Mouse (Mus musculus) cerebellum, adult 2 months (tissue): Measurements from ENCODE around the gene Srebf1. TPM values are rescaled to one million over a fixed set of nuclear protein-coding genes. Genes with fewer than 3 reads are reported as not detected.

Experiments used
- DNase-seq, 2 experiments: peaks; one replicate each; pipeline ENCODE4 v3.0.0; 2021
- H3K27ac ChIP-seq: fragments of 200-500 bp; 2 replicates; pipeline ENCODE4 v1.5.1; 2012; ENCODE audit warnings: low read length, control low read depth, inconsistent platforms; ENCODE audit not compliant: insufficient read depth
- H3K27me3 ChIP-seq: fragments of 200-500 bp; 2 replicates; pipeline ENCODE4 v1.6.1; 2012; ENCODE audit warnings: inconsistent platforms, mild to moderate bottlenecking, low read length, moderate library complexity; ENCODE audit not compliant: control insufficient read depth, insufficient read depth
- H3K4me1 ChIP-seq: fragments of 200-500 bp; 2 replicates; pipeline ENCODE4 v1.6.1; 2011; ENCODE audit warnings: low read length; ENCODE audit not compliant: control insufficient read depth, insufficient read depth
- H3K4me3 ChIP-seq: fragments of 200-500 bp; replicated peaks from 2 replicates; pipeline ENCODE3; 2011; ENCODE audit warnings: mild to moderate bottlenecking, low read depth, low read length, control low read depth; ENCODE audit not compliant: insufficient read depth
- CTCF ChIP-seq: fragments of 200-500 bp; IDR thresholded peaks from 2 replicates; pipeline ENCODE4 v1.5.1; 2011; ENCODE audit warnings: low read depth, mild to moderate bottlenecking, control low read depth, low read length, moderate library complexity, borderline replicate concordance; ENCODE audit not compliant: insufficient read depth
- POLR2A ChIP-seq: fragments of 200-500 bp; IDR thresholded peaks from 2 replicates; pipeline ENCODE4 v1.6.1; 2011; ENCODE audit warnings: low read length, control low read depth, borderline replicate concordance; ENCODE audit not compliant: insufficient read depth
- WGBS: fragments of 180-500 bp; shearing (Covaris S2); methylation state at CpG from one replicate; pipeline ENCODE4 v1.1.7; 2018; 5-methylcytosine and 5-hydroxymethylcytosine counted together
- polyA plus RNA-seq: library from polyadenylated mRNA; depleted of rRNA; stranded (reverse); fragments of >200 nt; gene quantifications from 2 replicates; pipeline ENCODE4 v1.2.3, GENCODE M21; 2012

The Srebf1 gene
- polyA plus RNA-seq, 1 experiment, result 66.3 TPM

- Histone ChIP-seq H3K4me3 (no peak overlapping the region), H3K27me3 (no peaks in the 10 kb centered on the region), H3K27ac (no peak overlapping the region), H3K4me1 (peaks cover 15% of the 10 kb centered on the region)
- WGBS, result 57% methylated on average over 13 of the region's 13 CpGs
- peak; percentile 39 to 42 for DNase-seq
- TF ChIP-seq CTCF (no peak), POLR2A (no peak)
These were observed 26.4 kb upstream of the Srebf1 start for GRCm38 (mm10) chr11:60248596-60249404.

DNA sequence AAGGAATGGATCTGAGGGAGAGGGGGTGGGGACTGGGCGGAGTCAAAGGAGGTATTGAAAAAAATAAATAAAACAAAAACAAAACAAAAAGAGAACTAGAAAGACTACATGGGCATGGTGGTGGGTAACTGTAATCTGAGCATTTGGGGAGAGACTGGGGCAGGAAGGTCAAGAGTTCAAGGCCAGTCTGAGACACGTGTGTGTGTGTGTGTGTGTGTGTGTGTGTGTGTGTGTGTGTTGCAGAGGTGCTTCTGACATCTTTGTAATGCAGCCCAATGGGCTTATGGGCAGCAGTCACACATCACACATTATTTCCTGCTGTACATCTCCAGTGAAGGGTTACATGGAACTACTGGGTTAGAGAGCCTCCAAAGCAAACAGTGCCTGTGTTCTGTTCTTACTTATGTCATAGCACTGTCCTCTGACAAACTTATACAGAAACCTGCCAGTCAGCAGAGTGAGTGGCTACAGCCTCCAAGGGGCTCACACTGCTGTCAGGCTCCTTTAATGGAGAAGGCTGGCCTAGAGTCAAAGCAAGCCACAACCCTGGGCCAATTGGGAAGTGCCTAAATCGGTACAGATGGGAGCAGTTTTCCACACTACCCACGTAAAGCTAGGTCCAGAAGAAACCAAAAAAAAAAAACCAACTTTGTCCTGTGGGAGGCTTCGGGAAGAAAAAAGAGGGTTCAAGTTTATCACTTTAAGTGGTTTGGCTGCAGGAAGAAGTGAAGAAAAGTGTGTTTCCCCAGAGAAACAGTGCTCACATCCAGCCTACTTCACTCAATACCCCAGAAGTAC, 25.6 kb upstream of the Srebf1 start:
- H3K27ac ChIP-seq, result no peak overlapping the region
- no peak overlapping the region for H3K4me3 ChIP-seq
- peaks cover 15% of the 10 kb centered on the region for H3K4me1 ChIP-seq
- no peak for TF ChIP-seq CTCF
- no peak for TF ChIP-seq POLR2A
- peak; percentile 71 to 85 for DNase-seq
- H3K27me3 ChIP-seq, result no peaks in the 10 kb centered on the region
- WGBS, result 48% methylated on average over 5 of the region's 5 CpGs

DNA sequence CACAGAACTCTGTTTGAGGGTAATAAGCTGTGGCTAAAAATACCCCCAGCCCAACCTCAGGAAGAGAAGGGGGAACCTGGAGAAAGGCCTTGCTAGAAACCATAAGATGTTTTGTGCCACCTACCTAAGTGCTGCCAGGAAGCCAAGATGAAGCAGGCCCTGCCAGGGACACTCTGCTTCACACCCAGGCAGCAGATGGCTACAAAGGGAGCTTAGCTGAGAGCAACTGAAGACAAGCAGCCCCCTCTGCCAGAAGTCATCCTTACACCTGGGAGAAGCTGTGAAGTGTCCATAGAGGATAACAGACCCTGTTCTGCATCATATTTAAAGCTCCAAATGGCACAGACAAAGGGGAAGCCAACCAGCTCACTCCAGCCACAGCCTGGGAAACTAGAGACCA, 23.7 kb upstream of the Srebf1 start:
- H3K27ac ChIP-seq, result no peak overlapping the region
- no peaks in the 10 kb centered on the region for H3K27me3 ChIP-seq
- peak in 1 of 2 experiments; percentile 57 for DNase-seq
- peaks cover 15% of the 10 kb centered on the region for H3K4me1 ChIP-seq
- no peak overlapping the region for H3K4me3 ChIP-seq
- TF ChIP-seq POLR2A, result no peak
- TF ChIP-seq CTCF, result no peak

- Histone ChIP-seq H3K4me3 (no peak overlapping the region), H3K27ac (no peak overlapping the region), H3K27me3 (no peaks in the 10 kb centered on the region), H3K4me1 (peaks cover 15% of the 10 kb centered on the region)
- no peak for TF ChIP-seq POLR2A
- TF ChIP-seq CTCF, result no peak
- WGBS, result 71% methylated on average over 11 of the region's 11 CpGs
- DNase-seq, result no peak
These were observed 22.2 kb upstream of the Srebf1 start for GRCm38 (mm10) chr11:60244503-60245143.

DNA sequence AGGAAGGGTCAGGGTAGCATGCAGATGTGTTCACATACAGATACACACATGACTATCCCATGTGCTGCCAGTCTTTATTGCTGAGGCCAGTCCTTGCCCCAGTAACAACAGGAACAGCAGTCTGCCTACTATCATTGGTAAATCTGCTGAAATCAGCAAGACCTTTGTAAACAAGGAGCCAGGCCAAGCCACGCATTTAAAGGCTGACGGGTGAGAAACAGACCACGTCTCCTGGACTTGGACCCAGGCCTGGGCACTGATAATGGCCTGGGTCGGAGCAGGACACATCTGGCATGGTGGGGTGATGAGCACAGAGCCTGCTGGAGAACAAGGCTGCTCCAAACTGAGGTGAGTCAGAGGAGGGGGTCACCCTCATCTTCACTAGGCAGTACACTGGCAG, 18.1 kb upstream of the Srebf1 start:
- WGBS, result 65% methylated on average over 4 of the region's 4 CpGs
- Histone ChIP-seq H3K4me3 (no peak overlapping the region), H3K27me3 (no peaks in the 10 kb centered on the region), H3K27ac (no peak overlapping the region), H3K4me1 (no peaks in the 10 kb centered on the region; the same call in 1 of the 2 replicates)
- TF ChIP-seq CTCF (no peak), POLR2A (no peak)
- DNase-seq, result no peak

DNA sequence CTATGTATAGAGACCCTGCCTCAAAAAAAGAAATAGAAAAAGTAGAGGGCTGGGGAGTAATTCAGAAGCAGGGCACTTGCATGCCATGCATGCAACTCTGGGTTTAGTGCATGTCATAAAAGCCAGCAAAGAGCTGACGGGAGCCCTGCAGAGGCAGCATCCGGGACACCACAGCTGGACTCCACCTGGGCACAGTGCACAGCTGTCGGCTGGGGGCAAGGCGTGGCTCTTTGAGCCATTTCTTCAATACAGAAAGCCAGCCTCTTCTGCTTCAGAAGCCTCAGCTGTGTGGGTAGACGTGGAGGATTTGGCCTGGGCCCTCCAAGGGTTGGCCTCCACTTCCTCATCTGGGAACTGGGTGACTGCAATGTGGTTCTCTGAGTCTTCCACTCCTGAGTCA, 13.0 kb upstream of the Srebf1 start:
- Histone ChIP-seq H3K27me3 (no peaks in the 10 kb centered on the region), H3K4me1 (peaks cover 25% of the 10 kb centered on the region), H3K27ac (no peak overlapping the region), H3K4me3 (no peak overlapping the region)
- TF ChIP-seq CTCF, result no peak
- TF ChIP-seq POLR2A, result no peak
- no peak for DNase-seq
- 90% methylated on average over 5 of the region's 5 CpGs for WGBS

DNA sequence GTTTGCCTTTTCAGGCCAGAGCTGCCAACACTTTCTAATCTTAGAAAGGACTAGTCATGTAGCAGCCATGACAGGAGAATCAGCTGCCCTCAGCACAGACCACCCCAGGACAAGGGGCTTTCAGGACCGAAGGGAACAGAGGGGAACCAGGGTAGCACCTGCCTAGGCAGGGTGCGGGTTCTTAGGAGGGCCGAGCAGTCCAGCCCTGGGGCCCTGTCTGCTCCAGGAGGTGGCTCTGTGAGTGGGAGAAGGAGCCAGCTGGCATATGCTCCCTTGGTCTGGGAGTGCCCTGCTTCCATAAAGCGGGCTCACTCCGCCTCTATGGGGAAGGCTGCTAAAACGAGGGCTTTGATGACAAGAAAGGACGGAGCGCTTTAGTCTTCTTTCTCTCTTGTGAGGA, 10.9 kb upstream of the Srebf1 start:
- DNase-seq, result peak; percentile 78 to 84
- no peak overlapping the region for H3K27ac ChIP-seq
- H3K27me3 ChIP-seq, result no peaks in the 10 kb centered on the region
- 14% methylated on average over 8 of the region's 8 CpGs for WGBS
- TF ChIP-seq POLR2A, result no peak
- no peak for TF ChIP-seq CTCF
- H3K4me3 ChIP-seq, result no peak overlapping the region
- peaks cover 25% of the 10 kb centered on the region for H3K4me1 ChIP-seq

DNA sequence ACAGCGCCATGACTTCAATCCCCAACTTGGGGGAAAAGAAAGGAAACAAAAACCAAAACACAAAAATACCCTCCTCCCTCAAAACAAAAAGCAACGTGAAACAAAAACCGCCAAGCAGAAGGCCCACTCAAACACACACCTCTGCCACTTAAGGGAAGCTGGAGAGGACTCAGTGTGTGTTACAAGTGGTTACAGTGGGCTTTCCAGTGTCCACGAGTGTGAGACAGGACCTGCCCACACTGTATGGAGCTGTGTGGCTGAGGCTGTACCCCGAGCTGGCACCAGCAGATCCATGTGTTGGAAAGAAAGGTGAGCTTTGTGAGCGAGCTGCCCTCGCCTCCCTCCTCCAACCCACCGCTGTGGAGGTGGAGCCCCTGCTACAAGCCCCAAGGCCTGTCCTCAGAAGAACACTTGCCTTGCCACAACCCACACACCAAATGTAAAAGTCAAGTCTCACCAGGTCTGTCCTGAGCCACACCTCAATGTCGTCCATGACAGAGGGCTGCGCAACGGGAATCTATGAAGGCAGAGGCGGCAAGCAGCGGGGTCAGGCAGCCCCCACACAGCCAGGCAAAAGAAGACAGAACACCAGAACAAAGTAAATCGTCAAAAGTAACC, 10.2 kb upstream of the Srebf1 start:
- peaks cover 25% of the 10 kb centered on the region for H3K4me1 ChIP-seq
- WGBS, result 90% methylated on average over 14 of the region's 14 CpGs
- H3K27me3 ChIP-seq, result no peaks in the 10 kb centered on the region
- H3K27ac ChIP-seq, result no peak overlapping the region
- TF ChIP-seq POLR2A (no peak), CTCF (no peak)
- no peak for DNase-seq
- H3K4me3 ChIP-seq, result no peak overlapping the region
